Mouse (Mus musculus) adrenal gland (tissue): Measurements from ENCODE around the gene Haus4.

Source experiments
- intact Hi-C: fragments of 180-260 bp; cut with DNase I; formaldehyde crosslinking; loops from one replicate; pipeline ENCODE4 v1.15.1; 2025

Haus4 gene

DNA sequence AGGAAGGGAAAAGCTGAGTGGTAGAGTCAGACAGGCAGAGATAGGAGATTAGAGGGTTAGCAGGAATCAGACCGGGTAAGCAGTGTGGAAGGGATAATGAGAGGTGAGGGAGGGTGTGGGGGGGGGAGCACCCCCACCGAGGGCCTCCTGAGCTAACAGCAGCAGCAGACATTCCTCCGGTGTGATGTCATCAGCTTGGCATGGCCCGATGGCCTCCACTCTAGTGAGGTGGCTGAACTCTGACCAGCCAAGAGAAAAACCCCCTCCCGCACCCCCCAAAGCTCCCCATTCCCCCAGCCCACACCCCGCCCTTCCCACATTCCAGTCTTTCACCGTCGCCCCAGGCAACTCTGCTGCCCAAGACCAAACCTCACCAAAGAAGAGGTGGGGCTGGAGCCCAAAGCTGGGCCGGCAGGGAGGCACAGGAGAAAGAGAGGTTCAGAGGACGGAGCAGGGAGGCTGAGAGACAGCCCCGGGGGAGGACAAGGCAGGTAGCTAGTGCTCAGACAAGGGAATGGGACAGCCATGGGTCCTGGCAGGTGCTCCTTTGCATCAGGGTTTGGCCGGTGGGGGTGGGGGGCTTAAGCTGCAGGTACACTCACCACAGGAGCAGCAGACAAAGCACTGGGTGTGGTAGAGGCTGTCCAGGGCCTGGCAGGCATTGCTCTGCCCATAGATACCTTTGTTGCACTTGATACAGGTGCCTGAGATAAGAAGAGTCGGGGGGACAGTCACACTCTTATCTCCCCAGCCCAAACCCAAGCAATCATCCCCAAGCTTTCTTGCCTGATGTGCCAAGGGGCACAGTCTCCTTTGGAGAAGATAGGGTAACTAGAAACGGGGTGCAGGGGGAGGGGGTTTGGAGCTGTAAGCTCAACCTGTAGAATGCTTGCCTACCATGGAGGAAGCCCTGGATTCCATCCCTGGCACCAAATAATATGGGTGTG is 18.6 kb upstream of the Haus4 start:
- intact Hi-C loops = no loop called here

DNA sequence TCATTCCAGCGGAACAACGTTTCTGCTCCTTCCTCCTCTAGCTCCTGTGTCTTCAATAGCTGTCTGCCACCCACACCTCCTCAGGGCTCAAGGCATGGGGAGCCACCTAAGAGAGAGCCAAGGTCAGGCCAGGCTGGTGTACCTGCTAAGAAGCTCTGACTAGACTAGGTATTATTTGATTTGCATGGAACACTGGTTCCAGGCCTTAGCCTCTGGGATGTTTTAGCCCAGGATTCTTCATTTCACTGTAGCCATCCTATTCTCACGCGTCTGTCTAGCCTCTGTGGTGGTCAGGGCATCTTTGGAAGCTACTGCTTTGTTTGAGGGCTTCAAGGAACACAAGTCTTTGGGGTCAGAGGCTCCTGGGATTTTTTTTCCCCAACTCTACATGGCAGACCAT is 17.7 kb upstream of the Haus4 start:
- intact Hi-C loops = no loop called here

DNA sequence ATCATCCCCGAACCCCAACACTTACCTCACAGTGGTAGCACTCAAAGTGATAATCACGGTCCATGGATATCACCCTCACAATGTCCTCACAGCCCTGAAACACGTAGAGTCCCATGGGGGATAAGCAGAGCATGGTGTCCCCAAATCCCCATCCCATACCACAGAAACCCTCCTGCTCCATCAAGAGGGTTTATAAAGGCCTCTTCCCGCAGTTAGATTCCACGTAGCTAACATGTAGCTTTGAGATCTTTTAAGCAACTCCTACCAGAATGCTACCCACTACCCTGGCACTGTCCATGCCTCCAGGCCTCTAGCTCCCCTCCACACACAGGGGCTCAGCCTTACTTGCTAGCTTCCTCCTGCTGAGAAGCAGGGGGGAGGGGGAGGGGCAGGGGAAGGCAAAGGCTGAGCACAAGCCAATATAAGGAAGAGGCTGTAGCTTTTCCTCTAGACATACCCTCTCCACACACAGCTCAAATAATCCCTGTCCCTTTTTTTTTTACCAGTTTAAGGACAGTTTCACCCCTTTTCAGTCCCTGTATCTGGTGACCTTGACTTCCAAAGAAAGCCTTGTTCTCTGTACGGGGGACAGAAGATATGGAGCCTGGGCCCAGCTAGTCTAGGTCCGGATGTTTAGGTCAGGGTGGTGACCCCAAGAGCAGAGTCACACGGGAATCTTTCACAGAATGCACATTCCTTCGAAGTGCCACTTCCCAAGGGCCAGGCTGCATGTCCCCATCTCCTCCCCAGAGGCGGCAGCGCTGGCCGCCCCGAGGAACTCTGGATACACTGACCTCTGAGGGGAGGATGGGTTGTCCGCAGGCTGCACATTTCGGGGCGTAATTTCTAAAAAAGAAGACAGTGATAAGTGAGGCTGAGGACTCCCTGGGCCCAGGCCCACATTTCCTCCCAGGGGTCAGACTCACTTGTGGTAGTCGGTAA is 15.3 kb upstream of the Haus4 start:
- intact Hi-C loops = loop anchor here (5.0 kb wide), 1 partner anchor 73 kb away; the partner anchor contains the start of genes Cdh24 and Gm17606

DNA sequence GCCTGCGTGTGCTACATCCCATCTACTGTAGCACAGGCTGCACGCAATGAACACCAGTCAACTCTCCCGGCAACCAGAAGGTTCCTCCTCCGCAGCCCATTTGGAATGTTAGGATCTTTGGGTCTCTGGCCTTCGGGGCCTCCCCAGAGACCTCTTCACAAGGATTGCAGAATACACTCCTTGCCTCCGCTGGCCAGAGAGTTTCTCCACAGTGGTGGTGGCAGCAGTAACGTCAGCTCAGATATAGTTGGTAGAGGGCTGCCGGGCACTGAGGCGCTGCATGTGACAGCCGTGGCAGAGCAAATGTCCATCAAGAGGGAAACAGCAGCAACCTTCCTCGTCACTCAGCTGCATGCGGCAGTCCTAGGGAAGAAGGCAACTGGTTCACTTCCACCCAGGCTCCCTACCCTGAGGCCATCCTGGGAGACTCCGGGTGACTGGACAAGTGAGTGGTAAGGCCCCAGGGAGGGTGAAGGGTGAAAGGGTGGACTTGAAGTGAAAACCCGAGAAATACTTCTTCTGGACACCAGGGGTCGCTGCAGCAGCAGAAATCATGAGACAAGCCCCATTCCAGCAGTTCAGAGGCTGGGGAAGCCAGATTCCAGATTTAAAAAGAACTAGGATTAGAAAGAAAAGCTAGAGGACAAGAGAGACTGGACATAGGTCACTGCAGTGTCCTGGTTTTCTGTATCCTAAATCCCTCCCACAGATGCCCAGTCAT is 14.4 kb upstream of the Haus4 start:
- intact Hi-C loops = loop anchor here (5.0 kb wide), 1 partner anchor 73 kb away; the partner anchor contains the start of genes Cdh24 and Gm17606

DNA sequence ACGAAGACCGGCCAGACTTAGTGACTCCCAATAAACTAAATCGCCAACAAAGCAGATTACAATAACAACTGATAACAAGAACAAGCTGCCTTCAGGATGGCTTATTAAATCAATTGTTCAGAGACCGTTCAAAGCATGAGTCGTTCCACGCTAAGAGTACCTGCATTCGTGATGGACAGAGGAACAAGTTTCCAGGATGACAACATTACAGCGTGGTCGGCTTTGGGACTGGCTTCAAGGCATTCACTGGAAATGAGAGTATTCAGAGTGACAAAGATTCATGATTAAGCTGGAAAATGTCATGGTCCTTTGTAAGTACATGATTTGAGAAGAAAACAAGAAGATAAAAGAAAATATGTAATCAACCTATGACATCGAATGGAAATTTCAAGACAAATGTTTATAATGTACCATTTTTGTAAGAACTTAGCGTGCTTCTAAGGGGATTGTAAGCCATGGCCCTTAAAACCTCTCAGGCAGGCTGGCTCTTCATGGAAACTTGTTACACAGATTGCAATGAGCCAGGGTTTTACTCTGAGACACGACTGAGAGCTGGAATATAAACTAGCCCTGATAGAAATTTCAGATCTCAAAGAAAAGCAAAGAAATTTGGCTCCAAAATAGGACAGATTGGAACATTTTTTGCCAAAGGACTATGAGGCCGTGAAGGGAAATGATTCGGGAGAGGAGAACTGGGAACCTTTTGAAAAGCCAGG is 6.3 kb upstream of the Haus4 start:
- intact Hi-C loops = no loop called here

- intact Hi-C loops = no loop called here
Measured at GRCm38 (mm10) chr14:54557330-54557729, 2.9 kb upstream of the Haus4 start.

DNA sequence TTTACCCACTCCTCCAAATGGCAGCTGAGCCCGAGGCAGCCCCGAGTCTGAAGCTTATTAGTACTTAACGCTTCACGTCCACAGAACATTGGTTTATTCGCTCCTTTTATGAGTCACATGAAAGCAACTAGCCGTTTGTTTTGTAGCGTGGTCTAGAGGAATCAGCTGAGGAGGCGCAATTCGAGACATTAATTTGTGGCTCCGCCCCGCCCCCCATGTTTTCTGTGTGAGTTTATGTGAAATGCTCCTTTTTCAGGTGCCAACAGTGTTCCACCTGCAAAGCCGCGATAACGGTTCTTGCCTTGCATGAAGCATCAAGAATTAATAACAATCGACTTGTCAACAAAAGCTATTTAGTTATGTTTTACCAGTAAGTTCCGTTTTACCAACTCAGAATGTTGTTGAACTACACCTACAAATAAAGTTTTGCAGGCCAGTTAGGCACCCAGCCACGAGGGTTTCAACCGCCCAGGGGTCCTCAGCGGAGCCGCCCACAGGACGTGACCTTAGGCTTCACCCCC is 902 bp downstream of the Haus4 start:
- intact Hi-C loops = no loop called here

DNA sequence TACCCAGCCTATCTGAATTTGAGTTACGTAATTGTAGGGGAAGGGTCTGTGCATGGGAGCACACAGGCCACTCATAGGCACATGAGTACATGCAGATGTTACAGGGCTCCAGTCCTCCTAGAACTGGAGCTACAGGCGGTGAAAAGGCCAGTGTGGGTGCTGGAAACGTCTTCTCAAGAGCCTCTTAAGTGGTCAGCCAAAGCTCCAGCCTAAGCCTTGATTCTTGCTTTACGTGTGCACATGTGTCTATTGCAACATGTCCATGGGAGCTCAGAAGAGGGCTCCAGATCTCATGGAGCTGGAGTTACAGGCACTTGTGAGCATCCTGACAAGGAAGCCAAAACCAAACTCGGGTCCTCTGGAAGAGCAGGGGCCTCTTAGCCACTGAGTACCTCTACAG is 9.7 kb downstream of the Haus4 start:
- intact Hi-C loops = no loop called here

- intact Hi-C loops = no loop called here
Measured at GRCm38 (mm10) chr14:54540771-54541170, 13.6 kb downstream of the Haus4 start.

- intact Hi-C loops = no loop called here
Measured at GRCm38 (mm10) chr14:54538580-54538979, 15.8 kb downstream of the Haus4 start.

DNA sequence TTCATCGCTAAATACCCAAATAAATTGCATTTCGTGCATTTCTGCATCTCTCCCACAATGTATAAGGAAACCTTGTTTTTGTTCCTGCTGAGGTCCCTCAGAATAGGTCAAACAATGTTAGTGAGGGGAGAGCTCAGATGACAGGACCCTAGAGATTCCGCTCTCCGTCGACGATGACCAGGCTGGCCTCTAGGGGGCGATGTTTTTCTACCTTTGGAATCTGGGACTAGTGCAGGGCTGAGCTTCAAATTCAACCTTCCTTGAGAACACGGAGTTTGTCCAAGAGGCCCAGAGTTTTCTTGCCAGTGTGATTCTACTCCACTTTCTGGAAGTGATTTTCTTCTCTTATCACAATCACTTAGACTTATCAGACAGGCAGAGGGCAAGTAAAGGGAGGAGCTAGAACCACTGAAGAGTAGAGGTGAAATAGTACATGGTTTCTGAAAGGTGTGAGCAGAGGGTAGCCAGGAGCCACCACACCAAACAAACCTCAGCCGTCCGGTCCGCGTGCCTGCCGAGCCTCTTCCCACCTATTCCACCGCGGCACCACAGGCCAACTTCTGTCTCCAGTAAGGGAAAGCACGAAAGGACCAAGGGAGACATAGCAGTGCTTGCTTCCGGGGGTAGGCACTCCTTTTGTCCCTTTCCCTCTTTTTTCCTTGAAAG is 25.8 kb downstream of the Haus4 start:
- intact Hi-C loops = no loop called here

DNA sequence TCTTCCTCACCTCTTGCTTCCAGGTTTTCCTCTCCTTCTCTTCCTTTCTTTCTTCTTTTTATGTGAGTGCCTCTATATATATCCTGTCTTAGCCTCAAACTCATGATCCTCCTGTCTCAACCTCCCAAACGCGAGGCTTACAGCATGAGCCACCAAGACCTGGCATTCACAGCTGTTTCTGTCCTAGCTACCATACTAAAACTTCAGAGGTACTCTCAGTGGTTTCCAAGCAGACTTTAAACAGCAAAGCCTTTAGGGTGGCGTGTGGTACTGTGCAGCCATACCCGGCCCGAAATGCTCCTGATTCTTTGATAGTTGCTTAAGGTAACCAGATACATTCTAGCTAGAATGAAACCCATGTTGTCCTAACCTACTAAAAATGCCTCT is 26.4 kb downstream of the Haus4 start:
- intact Hi-C loops = no loop called here

GRCm38 (mm10) chr14:54527227-54528006 is 27.0 kb downstream of the Haus4 start:
- intact Hi-C loops = no loop called here

GRCm38 (mm10) chr14:54523600-54523999 is 30.8 kb downstream of the Haus4 start:
- intact Hi-C loops = no loop called here

DNA sequence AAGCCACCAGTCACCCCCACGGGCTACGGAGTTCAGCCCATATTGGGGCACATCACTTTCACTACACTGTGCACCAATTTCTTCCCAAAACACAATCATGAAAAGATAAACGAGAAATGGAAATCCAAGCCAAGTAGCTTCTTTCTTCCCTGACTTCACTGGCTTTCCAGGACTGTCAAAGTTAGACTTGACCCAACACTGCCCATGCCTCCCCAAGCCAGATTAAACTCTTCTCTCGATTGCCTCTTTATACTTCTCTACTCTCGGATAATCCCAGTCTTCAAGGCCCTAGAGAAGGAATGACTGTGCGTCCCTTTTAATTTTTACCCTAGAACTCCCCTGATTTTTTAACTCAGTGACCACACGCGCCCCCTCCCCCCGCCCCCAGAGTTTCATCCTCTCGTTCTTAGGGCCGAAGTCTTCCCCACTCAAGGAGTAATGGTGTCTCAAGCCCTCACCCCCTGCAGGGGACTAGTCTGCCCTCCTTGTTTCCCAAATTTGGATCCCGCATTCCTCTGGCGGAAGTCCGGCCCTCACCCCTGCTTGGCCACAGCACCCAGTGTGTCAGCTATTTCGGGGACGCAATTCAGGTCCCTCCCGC is 37.6 kb downstream of the Haus4 start:
- intact Hi-C loops = loop anchor here (5.0 kb wide), 1 partner anchor 265 kb away; the partner anchor contains the start of genes Abhd4 and Dad1

GRCm38 (mm10) chr14:54509774-54510173 is 44.6 kb downstream of the Haus4 start:
- intact Hi-C loops = no loop called here

GRCm38 (mm10) chr14:54503092-54503491 is 51.3 kb downstream of the Haus4 start:
- intact Hi-C loops = no loop called here

DNA sequence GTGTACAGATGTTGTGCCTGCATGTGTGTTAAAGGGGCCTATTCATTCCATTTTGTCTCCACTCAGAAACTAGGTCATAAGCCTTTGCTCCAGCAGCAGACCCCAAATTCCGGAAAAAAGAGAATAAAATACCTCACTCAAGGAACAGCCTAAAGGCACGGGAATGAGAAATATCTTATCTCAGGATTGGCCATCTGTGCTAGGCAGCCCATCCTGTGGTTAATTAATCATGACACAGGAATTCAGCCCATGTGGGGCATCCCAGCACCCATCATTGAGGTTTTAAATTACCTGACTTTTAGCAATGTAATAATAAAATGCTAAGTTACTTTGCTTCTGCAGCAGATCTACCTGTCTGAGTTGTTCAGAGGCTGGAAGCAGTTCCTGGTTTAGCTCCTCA is 53.1 kb downstream of the Haus4 start:
- intact Hi-C loops = no loop called here
